Mouse (Mus musculus): ENCODE measurements around the gene Aass. TPM values are rescaled to one million over a fixed set of nuclear protein-coding genes. Genes with fewer than 3 reads are reported as not detected.
"Not testable (repeated sequence)": the region's sequence is repeated elsewhere in the genome, so short reads cannot be mapped to it uniquely, and the experiment has no call there.

Gene Aass
- 4.1 and 4.9 TPM in 2 replicates for polyA plus RNA-seq (2014; fragmentation: Nextera tagmentation; extraction: Ambion mirVana)

DNA sequence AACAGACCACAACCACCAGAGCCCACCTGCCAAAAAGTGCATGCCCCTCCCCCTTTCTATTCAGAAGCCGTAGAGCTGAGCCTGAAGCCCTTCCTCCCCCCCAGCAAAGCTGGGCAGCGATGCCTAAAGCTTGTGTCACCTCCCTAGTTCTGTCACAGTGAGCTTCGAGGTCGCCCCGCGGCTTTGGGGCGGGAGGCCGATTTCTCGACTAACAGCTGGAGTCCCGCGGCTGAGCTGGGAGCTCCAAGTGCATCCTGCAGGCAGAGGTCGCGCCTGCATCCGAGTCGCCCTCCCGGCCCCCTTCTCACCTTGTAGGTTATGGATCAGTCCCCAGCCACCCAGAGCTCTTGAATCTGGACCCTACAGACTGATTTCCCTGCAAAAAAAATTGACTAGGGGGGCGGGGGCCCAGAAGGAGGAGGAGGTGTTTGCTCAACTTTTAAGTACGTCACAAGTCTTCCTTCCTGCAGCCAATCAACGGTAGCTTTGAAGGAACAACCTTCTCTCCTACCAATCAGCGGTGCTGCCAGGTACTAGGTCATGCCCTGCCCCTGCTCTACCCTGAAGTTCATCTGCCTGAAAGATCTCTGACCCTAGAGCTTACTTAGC lies at the start of gene Aass:
Gene Aass, minus strand, starts transcription at position 414 of the 609 bp plus-strand sequence.
- H3K4me3 ChIP-seq (ENCODE audit: low read depth, low read length), result peak within 1 kb of the TSS; percentile 46
- peak within 1 kb of the TSS; percentile 48 for H3K9ac ChIP-seq (replicated peaks; ENCODE audit: low read length)
- H3K4me1 ChIP-seq (ENCODE audit: control insufficient read depth, insufficient read depth, low read length), result no peaks in the 10 kb centered on the region; the same call in 1 of the 2 replicates
- peak within 1 kb of the TSS; percentile 85 for H3K4me2 ChIP-seq (ENCODE audit: low read depth, low read length)
- H3K9me3 ChIP-seq (replicated peaks; ENCODE audit: control insufficient read depth, low read length), result no peaks in the 10 kb centered on the region
- 0% methylated on average over 20 of the region's 20 CpGs for WGBS
- DNase-seq (ENCODE audit: low spot score) (peak; percentile 68), ATAC-seq (replicated peaks; ENCODE audit: insufficient number of reproducible peaks, low FRiP score, low TSS enrichment, low read depth) (peak; percentile 89)
- no peaks in the 10 kb centered on the region for H3K36me3 ChIP-seq (replicated peaks; ENCODE audit: control insufficient read depth, insufficient read depth, low read depth, low read length)
- H3K27ac ChIP-seq (replicated peaks; ENCODE audit: low read depth, low read length), result no peak within 1 kb of the TSS
- no peaks in the 10 kb centered on the region for H3K27me3 ChIP-seq (ENCODE audit: control insufficient read depth, insufficient read depth, low read length)

DNA sequence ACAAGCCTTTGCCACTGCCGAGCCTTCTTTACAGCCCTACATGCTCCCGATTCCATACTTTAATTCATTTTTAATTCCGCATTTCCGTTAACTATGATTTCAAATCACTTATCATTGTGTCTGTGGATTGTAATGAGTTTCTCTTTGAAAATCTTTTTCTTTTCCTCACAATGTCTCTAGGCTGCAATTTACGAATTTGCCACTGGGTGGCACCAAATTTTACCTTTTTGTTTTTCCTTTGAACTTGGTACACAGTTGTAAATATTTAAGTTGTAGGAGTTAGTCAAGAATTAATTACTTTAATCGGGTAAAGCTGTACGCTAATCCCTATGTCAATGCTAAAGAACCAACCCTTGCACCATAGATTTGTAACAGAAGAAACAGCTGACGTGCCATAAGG lies 47.3 kb upstream of the Aass start:
- no peaks in the 10 kb centered on the region for H3K9me3 ChIP-seq (replicated peaks; ENCODE audit: control insufficient read depth, low read length)
- no peak for ATAC-seq (replicated peaks; ENCODE audit: insufficient number of reproducible peaks, low FRiP score, low TSS enrichment, low read depth)

DNA sequence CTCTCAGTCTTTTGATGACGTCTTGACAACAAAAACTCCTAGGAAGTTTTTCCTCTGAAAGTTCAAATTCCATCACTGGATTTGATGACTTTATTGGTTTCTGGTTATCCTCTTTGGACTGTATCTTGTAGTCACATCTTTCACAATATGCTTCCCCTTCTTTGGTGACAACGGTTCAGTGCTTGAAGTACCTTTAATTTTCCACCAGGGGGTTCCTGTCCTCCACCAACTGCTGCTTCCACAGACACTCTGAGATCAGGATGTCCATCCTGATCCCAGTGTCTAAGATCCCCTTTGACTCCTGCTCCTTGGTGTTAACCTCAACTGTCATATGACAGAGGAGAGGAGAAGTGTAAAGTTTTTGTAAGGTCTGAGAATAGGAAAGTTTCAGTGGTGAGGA lies 31.0 kb upstream of the Aass start:
- H3K27me3 ChIP-seq (ENCODE audit: control insufficient read depth, insufficient read depth, low read length); ATAC-seq (replicated peaks; ENCODE audit: insufficient number of reproducible peaks, low FRiP score, low TSS enrichment, low read depth); H3K4me1 ChIP-seq (ENCODE audit: control insufficient read depth, insufficient read depth, low read length); H3K4me3 ChIP-seq (ENCODE audit: low read depth, low read length); DNase-seq (ENCODE audit: low spot score); H3K4me2 ChIP-seq (ENCODE audit: low read depth, low read length); H3K27ac ChIP-seq (replicated peaks; ENCODE audit: low read depth, low read length); H3K9ac ChIP-seq (replicated peaks; ENCODE audit: low read length); H3K36me3 ChIP-seq (replicated peaks; ENCODE audit: control insufficient read depth, insufficient read depth, low read depth, low read length); H3K9me3 ChIP-seq (replicated peaks; ENCODE audit: control insufficient read depth, low read length): not testable (repeated sequence)
- WGBS, result 37% methylated on average over 1 of the region's 2 CpGs

More for the DNA sequence above, 47.3 kb upstream of the Aass start:
- Histone ChIP-seq H3K9ac (replicated peaks; ENCODE audit: low read length) (no peak overlapping the region), H3K4me1 (ENCODE audit: control insufficient read depth, insufficient read depth, low read length) (no peaks in the 10 kb centered on the region), H3K27ac (replicated peaks; ENCODE audit: low read depth, low read length) (no peak overlapping the region), H3K27me3 (ENCODE audit: control insufficient read depth, insufficient read depth, low read length) (no peaks in the 10 kb centered on the region), H3K4me2 (ENCODE audit: low read depth, low read length) (no peak overlapping the region), H3K36me3 (replicated peaks; ENCODE audit: control insufficient read depth, insufficient read depth, low read depth, low read length) (no peaks in the 10 kb centered on the region), H3K4me3 (ENCODE audit: low read depth, low read length) (no peak overlapping the region)
- WGBS, result 21% methylated on average over 8 of the region's 8 CpGs
- peak; percentile 76 for DNase-seq (ENCODE audit: low spot score)

DNA sequence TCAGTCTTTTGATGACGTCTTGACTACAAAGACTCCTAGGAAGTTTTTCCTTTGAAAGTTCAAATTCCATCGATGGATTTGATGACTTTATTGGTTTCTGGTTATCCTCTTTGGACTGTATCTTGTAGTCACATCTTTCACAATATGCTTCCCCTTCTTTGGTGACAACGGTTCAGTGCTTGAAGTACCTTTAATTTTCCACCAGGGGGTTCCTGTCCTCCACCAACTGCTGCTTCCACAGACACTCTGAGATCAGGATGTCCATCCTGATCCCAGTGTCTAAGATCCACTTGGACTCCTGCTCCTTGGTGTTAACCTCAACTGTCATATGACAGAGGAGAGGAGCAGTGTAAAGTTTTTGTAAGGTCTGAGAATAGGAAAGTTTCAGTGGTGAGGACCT lies 23.6 kb upstream of the Aass start:
- WGBS, result 77% methylated on average over 2 of the region's 3 CpGs
- DNase-seq (ENCODE audit: low spot score); H3K36me3 ChIP-seq (replicated peaks; ENCODE audit: control insufficient read depth, insufficient read depth, low read depth, low read length); ATAC-seq (replicated peaks; ENCODE audit: insufficient number of reproducible peaks, low FRiP score, low TSS enrichment, low read depth); H3K27ac ChIP-seq (replicated peaks; ENCODE audit: low read depth, low read length); H3K4me1 ChIP-seq (ENCODE audit: control insufficient read depth, insufficient read depth, low read length); H3K4me3 ChIP-seq (ENCODE audit: low read depth, low read length); H3K9me3 ChIP-seq (replicated peaks; ENCODE audit: control insufficient read depth, low read length); H3K9ac ChIP-seq (replicated peaks; ENCODE audit: low read length); H3K27me3 ChIP-seq (ENCODE audit: control insufficient read depth, insufficient read depth, low read length); H3K4me2 ChIP-seq (ENCODE audit: low read depth, low read length): not testable (repeated sequence)

DNA sequence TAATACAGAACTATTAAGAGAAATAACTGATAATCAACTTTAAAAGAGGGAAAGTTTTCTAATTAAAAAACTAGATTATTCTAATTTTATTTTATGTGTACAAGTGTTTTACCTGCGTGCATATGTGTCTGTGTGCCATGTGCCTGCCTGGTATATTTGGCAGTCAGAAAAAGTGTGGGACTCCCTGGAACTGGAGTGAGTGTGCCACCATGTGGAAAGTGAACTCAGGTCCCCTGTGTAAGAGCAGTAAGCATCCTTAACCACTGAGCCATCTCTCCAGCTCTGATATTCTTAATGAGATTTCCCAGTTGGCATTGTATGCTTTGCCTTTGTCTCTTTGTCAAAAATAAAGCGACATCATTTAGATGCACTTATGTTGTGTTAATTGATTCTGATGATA lies 20.3 kb upstream of the Aass start:
- H3K36me3 ChIP-seq (replicated peaks; ENCODE audit: control insufficient read depth, insufficient read depth, low read depth, low read length), result no peaks in the 10 kb centered on the region
- no peak overlapping the region for H3K4me3 ChIP-seq (ENCODE audit: low read depth, low read length)
- H3K27ac ChIP-seq (replicated peaks; ENCODE audit: low read depth, low read length), result no peak overlapping the region
- H3K4me2 ChIP-seq (ENCODE audit: low read depth, low read length), result no peak overlapping the region
- H3K9ac ChIP-seq (replicated peaks; ENCODE audit: low read length), result no peak overlapping the region
- no peaks in the 10 kb centered on the region for H3K27me3 ChIP-seq (ENCODE audit: control insufficient read depth, insufficient read depth, low read length)
- ATAC-seq (replicated peaks; ENCODE audit: insufficient number of reproducible peaks, low FRiP score, low TSS enrichment, low read depth), result no peak
- WGBS, result 89% methylated on average over 2 of the region's 2 CpGs
- DNase-seq (ENCODE audit: low spot score), result no peak
- H3K4me1 ChIP-seq (ENCODE audit: control insufficient read depth, insufficient read depth, low read length), result no peaks in the 10 kb centered on the region
- H3K9me3 ChIP-seq (replicated peaks; ENCODE audit: control insufficient read depth, low read length), result no peaks in the 10 kb centered on the region

DNA sequence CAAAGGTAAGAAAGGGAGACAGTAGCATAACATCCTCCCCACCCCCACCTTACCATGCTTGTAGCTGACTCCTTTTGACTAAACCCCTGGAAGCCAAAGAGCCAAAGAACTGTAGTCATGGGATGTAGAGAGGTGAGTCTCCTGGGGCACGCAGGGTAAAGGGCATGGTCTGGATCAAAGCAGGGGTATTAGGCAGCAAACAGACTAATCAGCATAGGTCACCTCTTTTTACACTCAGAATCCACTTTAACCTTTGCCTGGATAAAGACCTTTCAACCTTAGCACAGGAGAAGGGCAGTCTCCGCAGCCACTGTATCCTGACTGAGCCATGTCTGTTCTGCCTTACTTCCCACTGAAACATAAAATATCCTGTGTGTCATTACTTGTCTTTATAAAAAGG lies 14.4 kb upstream of the Aass start:
- Histone ChIP-seq H3K27me3 (ENCODE audit: control insufficient read depth, insufficient read depth, low read length) (no peaks in the 10 kb centered on the region), H3K36me3 (replicated peaks; ENCODE audit: control insufficient read depth, insufficient read depth, low read depth, low read length) (no peaks in the 10 kb centered on the region), H3K4me2 (ENCODE audit: low read depth, low read length) (no peak overlapping the region), H3K27ac (replicated peaks; ENCODE audit: low read depth, low read length) (no peak overlapping the region), H3K4me1 (ENCODE audit: control insufficient read depth, insufficient read depth, low read length) (no peaks in the 10 kb centered on the region), H3K4me3 (ENCODE audit: low read depth, low read length) (no peak overlapping the region), H3K9ac (replicated peaks; ENCODE audit: low read length) (no peak overlapping the region), H3K9me3 (replicated peaks; ENCODE audit: control insufficient read depth, low read length) (no peaks in the 10 kb centered on the region)
- ATAC-seq (replicated peaks; ENCODE audit: insufficient number of reproducible peaks, low FRiP score, low TSS enrichment, low read depth), result no peak
- no peak for DNase-seq (ENCODE audit: low spot score)
- 61% methylated on average over 2 of the region's 2 CpGs for WGBS

DNA sequence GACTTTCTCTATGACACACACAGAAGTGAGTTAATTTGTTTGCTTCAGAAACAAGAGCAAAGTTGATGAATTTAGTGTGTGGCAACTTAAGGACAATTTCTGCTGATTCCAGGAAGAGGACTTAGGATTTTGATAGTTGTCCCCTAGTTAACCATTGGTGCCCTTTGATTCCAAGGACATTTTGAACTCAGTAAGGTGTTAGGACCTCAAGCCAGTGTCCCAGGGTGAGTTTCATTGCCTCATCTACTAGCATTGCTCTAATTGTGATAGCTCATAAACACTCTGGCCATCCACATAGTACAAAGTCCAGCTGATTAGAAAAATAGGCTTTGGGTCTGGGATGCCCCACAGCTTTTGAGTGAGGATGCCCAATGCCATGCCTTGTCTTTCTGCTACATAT lies 11.2 kb upstream of the Aass start:
- DNase-seq (ENCODE audit: low spot score) (no peak), ATAC-seq (replicated peaks; ENCODE audit: insufficient number of reproducible peaks, low FRiP score, low TSS enrichment, low read depth) (no peak)
- H3K4me1 ChIP-seq (ENCODE audit: control insufficient read depth, insufficient read depth, low read length), result no peaks in the 10 kb centered on the region
- H3K4me3 ChIP-seq (ENCODE audit: low read depth, low read length), result no peak overlapping the region
- H3K9ac ChIP-seq (replicated peaks; ENCODE audit: low read length), result no peak overlapping the region
- H3K27ac ChIP-seq (replicated peaks; ENCODE audit: low read depth, low read length), result no peak overlapping the region
- no peaks in the 10 kb centered on the region for H3K9me3 ChIP-seq (replicated peaks; ENCODE audit: control insufficient read depth, low read length)
- H3K36me3 ChIP-seq (replicated peaks; ENCODE audit: control insufficient read depth, insufficient read depth, low read depth, low read length), result no peaks in the 10 kb centered on the region
- no peaks in the 10 kb centered on the region for H3K27me3 ChIP-seq (ENCODE audit: control insufficient read depth, insufficient read depth, low read length)
- no peak overlapping the region for H3K4me2 ChIP-seq (ENCODE audit: low read depth, low read length)

DNA sequence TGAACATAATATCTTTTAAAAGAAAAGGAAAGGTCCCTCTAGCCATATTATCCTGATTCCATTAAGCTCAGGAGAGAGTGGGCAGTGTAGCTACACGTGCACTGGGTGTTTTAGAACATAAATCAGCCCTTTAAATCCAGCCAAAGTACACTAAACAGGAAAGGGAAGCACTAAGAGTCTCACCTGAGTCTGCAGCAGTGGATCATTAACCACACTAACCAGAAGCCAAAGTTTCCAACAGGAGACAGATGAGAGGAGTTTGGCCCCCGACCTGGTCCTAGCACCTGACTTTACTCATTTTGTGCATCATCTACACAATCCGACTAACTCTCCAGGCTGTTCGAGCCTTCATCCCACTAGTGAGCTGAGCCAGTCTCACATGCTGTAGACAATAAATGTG lies 1.8 kb downstream of the Aass start:
- H3K36me3 ChIP-seq (replicated peaks; ENCODE audit: control insufficient read depth, insufficient read depth, low read depth, low read length), result no peaks in the 10 kb centered on the region
- H3K9ac ChIP-seq (replicated peaks; ENCODE audit: low read length), result no peak overlapping the region
- no peaks in the 10 kb centered on the region for H3K9me3 ChIP-seq (replicated peaks; ENCODE audit: control insufficient read depth, low read length)
- no peak for ATAC-seq (replicated peaks; ENCODE audit: insufficient number of reproducible peaks, low FRiP score, low TSS enrichment, low read depth)
- WGBS, result 73% methylated on average over 4 of the region's 4 CpGs
- H3K4me1 ChIP-seq (ENCODE audit: control insufficient read depth, insufficient read depth, low read length), result no peaks in the 10 kb centered on the region; the same call in 1 of the 2 replicates
- H3K27ac ChIP-seq (replicated peaks; ENCODE audit: low read depth, low read length), result no peak overlapping the region
- DNase-seq (ENCODE audit: low spot score), result no peak
- no peak overlapping the region for H3K4me3 ChIP-seq (ENCODE audit: low read depth, low read length)
- H3K4me2 ChIP-seq (ENCODE audit: low read depth, low read length), result no peak overlapping the region
- H3K27me3 ChIP-seq (ENCODE audit: control insufficient read depth, insufficient read depth, low read length), result no peaks in the 10 kb centered on the region

All from embryonic facial prominence, embryonic 11.5 days (tissue).